15 mouse cellular contexts compared by ENCODE assay signal in genomic region chr12:40898414-40899027, GRCm38 (mm10).
DNase-seq lines count a peak whose midpoint lies in the region; ATAC-seq lines count a peak whose summit lies in the region.
"Had no signal": no experiment of that assay in that cellular context is flagged by ENCODE, and none has a peak within 500 bp of the region (broad histone marks: within the 10 kb centered on the region; RNA-seq: fewer than 3 reads in every experiment).

No protein-coding gene starts in this region.

- no peaks in the 10 kb centered on the region for H3K27me3 ChIP-seq in kidney, embryonic 15.5 days
- no peaks in the 10 kb centered on the region for H3K27me3 ChIP-seq in forebrain, embryonic 16.5 days (replicated peaks; ENCODE audit: control insufficient read depth, insufficient read depth, low read length)
- no peaks in the 10 kb centered on the region for H3K27me3 ChIP-seq in neural tube, embryonic 12.5 days (replicated peaks)
- H3K27me3 ChIP-seq: intestine, embryonic 15.5 days; midbrain, embryonic 15.5 days had no signal

- ATAC-seq in kidney, embryonic 15.5 days (replicated peaks; ENCODE audit: low FRiP score): no peak
- ATAC-seq in forebrain, embryonic 16.5 days: peak; percentile 83
- peak; percentile 58 for ATAC-seq in neural tube, embryonic 12.5 days (ENCODE audit: low FRiP score, low read depth)
- ATAC-seq: intestine, embryonic 15.5 days; midbrain, embryonic 15.5 days had no signal

- no peak overlapping the region for H3K9ac ChIP-seq in kidney, embryonic 15.5 days
- no peak overlapping the region for H3K9ac ChIP-seq in forebrain, embryonic 16.5 days (replicated peaks; ENCODE audit: low read depth, low read length)
- no peak overlapping the region for H3K9ac ChIP-seq in neural tube, embryonic 12.5 days
- H3K9ac ChIP-seq: intestine, embryonic 15.5 days; midbrain, embryonic 15.5 days had no signal

- DNase-seq in kidney, postnatal 10 days: peak; percentile 39
- peak; percentile 69 for DNase-seq in cerebellum, adult 11-12 months
- no peak for DNase-seq in spleen, postnatal 4 days (ENCODE audit: low spot score in 2 of 2)
- DNase-seq in right cerebral cortex, postnatal 14 days: no peak
- DNase-seq in right cerebral cortex, postnatal 25 days: no peak
- DNase-seq: heart, adult 2 months; right cerebral cortex, postnatal 4 days; thymus, adult 2 months had no signal

- H3K9me3 ChIP-seq in kidney, embryonic 15.5 days (replicated peaks): no peaks in the 10 kb centered on the region
- no peaks in the 10 kb centered on the region for H3K9me3 ChIP-seq in forebrain, embryonic 16.5 days (ENCODE audit: control insufficient read depth, low read length)
- H3K9me3 ChIP-seq in neural tube, embryonic 12.5 days: no peaks in the 10 kb centered on the region
- H3K9me3 ChIP-seq: intestine, embryonic 15.5 days; midbrain, embryonic 15.5 days had no signal

- H3K4me1 ChIP-seq in kidney, embryonic 15.5 days: no peaks in the 10 kb centered on the region
- H3K4me1 ChIP-seq in forebrain, embryonic 16.5 days (replicated peaks; ENCODE audit: control insufficient read depth, insufficient read depth, low read length): peaks cover 4% of the 10 kb centered on the region; the same call in 1 of the 2 replicates
- H3K4me1 ChIP-seq in neural tube, embryonic 12.5 days: no peaks in the 10 kb centered on the region
- H3K4me1 ChIP-seq: intestine, embryonic 15.5 days; midbrain, embryonic 15.5 days had no signal

- no peak overlapping the region for H3K4me2 ChIP-seq in kidney, embryonic 15.5 days
- no peak overlapping the region for H3K4me2 ChIP-seq in forebrain, embryonic 16.5 days (ENCODE audit: low read length)
- no peak overlapping the region for H3K4me2 ChIP-seq in neural tube, embryonic 12.5 days (replicated peaks)
- H3K4me2 ChIP-seq: intestine, embryonic 15.5 days; liver, embryonic 11.5 days; midbrain, embryonic 15.5 days had no signal

- WGBS in kidney, embryonic 15.5 days: 58% methylated on average over 8 of the region's 8 CpGs
- WGBS in forebrain, embryonic 16.5 days: 64% methylated on average over 8 of the region's 8 CpGs
- 66% methylated on average over 8 of the region's 8 CpGs for WGBS in neural tube, embryonic 12.5 days

- no peak overlapping the region for H3K27ac ChIP-seq in kidney, embryonic 15.5 days
- no peak overlapping the region for H3K27ac ChIP-seq in forebrain, embryonic 16.5 days (ENCODE audit: low read length)
- H3K27ac ChIP-seq in neural tube, embryonic 12.5 days: no peak overlapping the region
- H3K27ac ChIP-seq: heart, adult 2 months; intestine, embryonic 15.5 days; midbrain, embryonic 15.5 days had no signal

- H3K36me3 ChIP-seq in kidney, embryonic 15.5 days: no peaks in the 10 kb centered on the region
- no peaks in the 10 kb centered on the region for H3K36me3 ChIP-seq in forebrain, embryonic 16.5 days (ENCODE audit: control insufficient read depth, insufficient read depth)
- H3K36me3 ChIP-seq in neural tube, embryonic 12.5 days: no peaks in the 10 kb centered on the region
- H3K36me3 ChIP-seq: G1E; intestine, embryonic 15.5 days; midbrain, embryonic 15.5 days had no signal

- H3K4me3 ChIP-seq in kidney, embryonic 15.5 days (replicated peaks): no peak overlapping the region
- H3K4me3 ChIP-seq in forebrain, embryonic 16.5 days (replicated peaks; ENCODE audit: low read length): no peak overlapping the region
- no peak overlapping the region for H3K4me3 ChIP-seq in neural tube, embryonic 12.5 days
- H3K4me3 ChIP-seq: heart, adult 2 months; intestine, embryonic 15.5 days; midbrain, embryonic 15.5 days had no signal

Comparison
In these comparisons a context has a peak if more than half of its experiments do, and no peak if none do; other contexts are left out.
1. DNase-seq: peak in kidney, postnatal 10 days (single experiment) and cerebellum, adult 11-12 months (single experiment); none in spleen, postnatal 4 days (0 of 2), right cerebral cortex, postnatal 14 days (single experiment) and right cerebral cortex, postnatal 25 days (single experiment).